Mouse (Mus musculus) stomach, embryonic 15.5 days (tissue): ENCODE data around the gene Rock2. TPM values are rescaled to one million over a fixed set of nuclear protein-coding genes. Genes with fewer than 3 reads are reported as not detected.
A peak's percentile ranks its signal among the peaks of the same experiment; 100 is the strongest.

Experiments used
- ATAC-seq: fragments of 200-750 bp; cut with Nextera tagmentation; 2 replicates; pipeline ENCODE4 v1.8.0; 2017; ENCODE audit warnings: low read depth, moderate number of reproducible peaks, moderate TSS enrichment; ENCODE audit not compliant: insufficient read depth, low FRiP score
- H3K27ac ChIP-seq: fragments of 300-500 bp; sonication (generic); 2 replicates; pipeline ENCODE4 v1.5.1; 2015; ENCODE audit warnings: mild to moderate bottlenecking, inconsistent platforms
- H3K27me3 ChIP-seq: fragments of 300-500 bp; sonication (generic); replicated peaks from 2 replicates; pipeline ENCODE4 v1.6.1; 2015; ENCODE audit warnings: inconsistent platforms
- H3K36me3 ChIP-seq: fragments of 300-500 bp; sonication (generic); 2 replicates; pipeline ENCODE4 v1.6.1; 2015; ENCODE audit warnings: inconsistent platforms
- H3K4me1 ChIP-seq: fragments of 300-500 bp; sonication (generic); 2 replicates; pipeline ENCODE4 v1.6.1; 2015; ENCODE audit warnings: inconsistent platforms
- H3K4me2 ChIP-seq: fragments of 300-500 bp; sonication (generic); 2 replicates; pipeline ENCODE4 v1.6.1; 2015; ENCODE audit warnings: mild to moderate bottlenecking, inconsistent platforms
- H3K4me3 ChIP-seq: fragments of 300-500 bp; sonication (generic); replicated peaks from 2 replicates; pipeline ENCODE4 v1.5.1; 2015; ENCODE audit warnings: inconsistent platforms
- H3K9ac ChIP-seq: fragments of 300-500 bp; sonication (generic); 2 replicates; pipeline ENCODE4 v1.6.1; 2015; ENCODE audit warnings: inconsistent platforms
- H3K9me3 ChIP-seq: fragments of 300-500 bp; sonication (generic); 2 replicates; pipeline ENCODE4 v1.6.1; 2016; ENCODE audit warnings: inconsistent platforms
- WGBS: fragments of 180-500 bp; shearing (Covaris S2); methylation state at CpG from one replicate; pipeline ENCODE4 v1.1.7; 2015; 5-methylcytosine and 5-hydroxymethylcytosine counted together
- polyA plus RNA-seq: library from polyadenylated mRNA; unstranded; fragments of >200 nt; fragmentation: Nextera tagmentation; extraction: Ambion mirVana; gene quantifications from 2 replicates; pipeline ENCODE4 v1.2.1, GENCODE M21; 2015

Gene Rock2
- polyA plus RNA-seq, 1 experiment from 2014 or later = 20.5 TPM

DNA sequence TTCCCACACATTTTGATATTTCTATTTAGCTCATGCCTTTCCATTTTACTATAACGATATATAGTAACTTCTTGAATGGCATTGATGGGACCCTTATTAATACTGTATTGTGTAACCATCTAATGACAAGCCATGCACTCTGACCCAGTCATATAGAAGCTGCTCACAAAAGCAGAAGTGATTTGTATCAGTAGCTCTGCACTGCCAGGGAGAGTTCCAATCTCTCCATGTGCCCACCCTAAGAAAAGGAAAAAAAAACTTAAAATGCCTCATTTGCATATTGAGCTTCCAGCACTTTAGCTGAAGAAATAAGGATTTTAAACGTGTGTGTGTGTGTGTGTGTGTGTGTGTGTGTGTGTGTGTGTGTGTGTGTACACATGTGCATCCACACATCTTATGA, 97.7 kb downstream of the Rock2 start:
- no peak for ATAC-seq
- no peak overlapping the region for H3K4me2 ChIP-seq
- no peak overlapping the region for H3K27ac ChIP-seq
- WGBS = 82% methylated on average over 2 of the region's 2 CpGs
- no peaks in the 10 kb centered on the region for H3K36me3 ChIP-seq
- H3K4me3 ChIP-seq = no peak overlapping the region
- no peaks in the 10 kb centered on the region for H3K9me3 ChIP-seq
- no peak overlapping the region for H3K9ac ChIP-seq
- H3K4me1 ChIP-seq = no peaks in the 10 kb centered on the region
- no peaks in the 10 kb centered on the region for H3K27me3 ChIP-seq

DNA sequence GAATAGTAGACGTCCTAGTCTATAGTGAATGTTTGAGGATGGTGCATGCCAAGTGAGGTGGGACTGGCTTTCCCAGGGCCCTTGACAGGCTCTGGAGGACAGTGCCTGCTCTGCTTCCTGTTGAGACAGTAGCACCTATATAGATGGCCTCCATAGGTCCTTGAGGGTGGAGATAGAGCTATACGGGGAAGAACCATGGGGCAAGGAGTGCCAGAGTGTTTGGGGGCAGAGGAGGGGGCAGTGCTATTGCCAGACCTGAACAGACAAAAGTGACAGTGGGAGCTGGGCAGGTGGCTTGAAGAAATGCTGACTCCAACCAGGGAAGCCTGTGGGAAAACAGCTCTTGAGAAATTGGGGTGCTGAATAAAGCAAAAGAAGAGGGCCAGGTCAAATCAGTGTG, 99.6 kb downstream of the Rock2 start:
- Histone ChIP-seq H3K27ac (no peak overlapping the region), H3K4me3 (no peak overlapping the region), H3K27me3 (no peaks in the 10 kb centered on the region), H3K9me3 (no peaks in the 10 kb centered on the region), H3K4me1 (peaks cover 7% of the 10 kb centered on the region), H3K4me2 (no peak overlapping the region), H3K36me3 (no peaks in the 10 kb centered on the region), H3K9ac (no peak overlapping the region)
- ATAC-seq = no peak
- WGBS = 75% methylated on average over 2 of the region's 2 CpGs

DNA sequence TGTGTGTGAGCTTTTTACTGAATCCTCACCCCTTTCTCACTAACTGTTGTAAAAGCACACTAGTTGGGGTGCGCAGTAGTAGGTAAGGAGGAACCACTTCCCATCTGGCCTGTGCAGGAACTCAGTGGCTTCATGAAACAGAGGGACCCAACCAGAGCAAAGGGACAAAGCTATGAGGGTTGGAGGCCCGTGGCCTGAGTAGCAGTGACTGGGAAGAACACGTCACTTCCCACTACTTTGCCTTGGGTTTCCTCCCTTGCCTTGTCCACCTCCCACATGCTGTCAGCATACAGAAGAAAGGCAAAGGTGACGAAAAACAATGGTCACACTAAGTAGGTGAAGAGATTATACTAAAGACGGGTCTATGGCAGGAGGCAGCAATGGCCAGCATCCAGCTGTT, 101.6 kb downstream of the Rock2 start:
- Histone ChIP-seq H3K27me3 (0 out of 2 replicates have a peak, but pooled peaks cover 3% of the 10 kb centered on the region), H3K4me3 (no peak overlapping the region), H3K9ac (no peak overlapping the region), H3K4me1 (peaks cover 14% of the 10 kb centered on the region), H3K9me3 (no peaks in the 10 kb centered on the region), H3K27ac (no peak overlapping the region), H3K36me3 (no peaks in the 10 kb centered on the region), H3K4me2 (no peak overlapping the region)
- 83% methylated on average over 5 of the region's 5 CpGs for WGBS
- no peak for ATAC-seq

DNA sequence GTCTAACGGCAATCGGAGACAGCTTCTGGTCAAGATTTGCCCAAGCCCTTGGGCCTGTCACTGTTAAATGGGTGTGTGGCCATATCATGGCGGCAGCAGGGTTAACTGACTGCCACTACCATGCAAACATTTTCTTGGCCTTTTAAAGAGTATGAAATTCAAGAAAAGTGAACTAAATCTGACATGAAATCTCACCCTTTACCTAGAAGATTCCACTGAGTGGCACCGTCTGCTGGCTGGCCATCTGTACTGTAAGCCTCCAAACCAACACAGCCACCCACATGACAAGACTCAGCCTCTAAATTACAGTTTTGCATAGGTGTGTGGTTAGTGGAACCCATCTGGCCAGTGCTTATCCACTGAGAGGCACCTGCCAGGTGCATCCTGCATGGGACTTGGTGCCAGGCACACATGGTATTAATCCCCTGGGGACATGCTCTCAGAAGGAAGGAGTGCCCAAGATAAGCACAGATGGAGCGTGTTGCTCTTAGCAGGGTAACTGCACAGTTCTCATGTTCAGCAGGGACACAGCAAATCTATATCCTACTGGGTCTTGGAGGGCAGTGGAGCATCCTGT, 102.3 kb downstream of the Rock2 start:
- peaks cover 14% of the 10 kb centered on the region for H3K4me1 ChIP-seq
- no peak for ATAC-seq
- H3K9ac ChIP-seq = no peak overlapping the region
- WGBS = 87% methylated on average over 5 of the region's 5 CpGs
- H3K4me2 ChIP-seq = no peak overlapping the region
- H3K9me3 ChIP-seq = no peaks in the 10 kb centered on the region
- H3K4me3 ChIP-seq = no peak overlapping the region
- H3K27me3 ChIP-seq = 0 out of 2 replicates have a peak, but pooled peaks cover 5% of the 10 kb centered on the region
- no peaks in the 10 kb centered on the region for H3K36me3 ChIP-seq
- H3K27ac ChIP-seq = no peak overlapping the region

DNA sequence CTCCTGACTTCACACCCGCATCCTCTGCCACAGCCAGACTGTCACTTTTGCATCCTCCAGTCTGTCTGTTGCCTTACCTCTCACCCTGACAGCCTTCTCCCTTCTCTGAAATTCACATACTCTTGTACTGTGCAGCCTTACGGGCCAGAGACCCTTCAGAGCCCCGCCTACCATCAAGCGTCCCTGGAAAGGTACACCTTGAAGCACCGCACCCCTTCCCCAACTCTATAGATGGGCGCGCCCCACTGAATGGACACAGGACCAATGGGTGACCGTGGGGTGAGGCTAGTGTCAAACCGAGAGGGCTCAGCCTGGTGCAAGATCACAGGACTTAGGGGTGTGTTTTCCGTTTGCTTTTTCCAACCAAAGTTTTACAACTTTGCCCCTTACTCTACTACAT, 104.5 kb downstream of the Rock2 start:
- 0 out of 2 replicates have a peak, but pooled peaks have one; percentile 2 for ATAC-seq
- Histone ChIP-seq H3K27ac (no peak overlapping the region), H3K36me3 (no peaks in the 10 kb centered on the region), H3K4me3 (peak overlapping the region; percentile 62), H3K27me3 (0 out of 2 replicates have a peak, but pooled peaks cover 5% of the 10 kb centered on the region), H3K9me3 (no peaks in the 10 kb centered on the region), H3K9ac (no peak overlapping the region; the same call in 1 of the 2 replicates), H3K4me2 (peak overlapping the region; percentile 96), H3K4me1 (peaks cover 14% of the 10 kb centered on the region)
- WGBS = 7% methylated on average over 10 of the region's 10 CpGs

DNA sequence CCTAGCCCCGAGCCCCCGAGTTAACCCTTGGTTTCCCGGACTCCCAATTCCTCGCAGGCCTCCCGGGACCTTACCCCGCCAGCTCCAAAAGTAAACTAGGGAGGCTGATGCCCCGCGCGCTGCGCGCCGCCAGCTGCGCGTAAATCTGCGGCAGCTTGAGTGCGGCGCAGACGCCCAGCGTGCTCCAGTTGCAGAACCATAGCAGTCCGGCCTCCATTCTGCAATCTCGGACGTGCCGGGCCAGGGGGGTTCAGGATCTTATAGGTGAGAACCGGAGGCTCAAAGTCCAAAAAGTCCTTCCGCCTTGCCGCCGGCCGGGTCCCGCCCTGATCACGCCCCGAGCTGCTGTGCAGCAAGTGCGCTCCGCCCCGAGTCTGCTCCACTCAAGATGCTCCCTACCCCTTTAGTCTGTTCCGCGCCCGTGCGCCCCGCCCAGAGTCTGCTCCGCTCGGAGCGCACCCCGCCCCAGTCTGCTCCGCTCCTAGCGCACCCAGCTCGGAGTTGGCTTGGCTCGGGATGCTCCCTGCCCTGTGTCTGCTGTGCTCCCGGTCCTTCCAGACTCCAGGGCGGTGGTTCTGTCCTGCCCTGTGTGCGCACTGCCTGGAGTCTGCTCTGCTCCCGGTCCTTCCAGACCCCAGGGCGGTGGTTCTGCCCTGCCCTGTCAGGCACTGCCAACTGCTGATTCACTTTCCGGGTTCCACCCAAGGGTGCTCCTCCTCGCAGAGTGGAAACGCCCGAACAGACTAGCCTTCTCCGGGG, 105.2 kb downstream of the Rock2 start, which contains the start of gene Pqlc3:
Pqlc3 (minus strand) TSS at position 670 of the 759 bp plus-strand sequence.
- WGBS = 1% methylated on average over 56 of the region's 57 CpGs
- Histone ChIP-seq H3K4me2 (peak within 1 kb of the TSS; percentile 96), H3K27me3 (0 out of 2 replicates have a peak, but pooled peaks cover 5% of the 10 kb centered on the region), H3K9me3 (no peaks in the 10 kb centered on the region), H3K4me1 (peaks cover 14% of the 10 kb centered on the region), H3K4me3 (peak within 1 kb of the TSS; percentile 62), H3K9ac (peak within 1 kb of the TSS; percentile 34), H3K27ac (peak within 1 kb of the TSS; percentile 68), H3K36me3 (no peaks in the 10 kb centered on the region)
- peak; percentile 97 for ATAC-seq

DNA sequence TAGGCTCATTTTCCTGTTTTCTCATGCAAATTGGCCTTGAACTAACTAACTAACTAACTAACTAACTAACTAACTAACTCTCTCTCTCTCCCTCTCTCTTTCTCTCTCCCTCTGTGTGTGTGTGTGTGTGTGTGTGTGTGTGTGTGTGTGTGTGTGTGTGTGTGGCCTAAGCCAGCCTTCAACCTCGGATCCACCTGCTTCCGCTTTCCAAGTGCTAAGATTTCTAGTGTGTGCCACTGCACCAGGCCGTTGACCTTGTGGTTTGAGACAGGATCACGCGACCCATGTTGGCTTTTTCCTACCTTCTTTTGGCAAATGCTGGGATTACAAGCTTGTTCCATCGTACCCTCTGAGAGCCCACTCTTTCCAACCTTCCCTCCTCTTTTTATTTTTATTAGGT, 105.9 kb downstream of the Rock2 start:
- ATAC-seq = no peak
- 51% methylated on average over 6 of the region's 6 CpGs for WGBS
- H3K9me3 ChIP-seq = no peaks in the 10 kb centered on the region
- 0 out of 2 replicates have a peak, but pooled peaks cover 5% of the 10 kb centered on the region for H3K27me3 ChIP-seq
- no peaks in the 10 kb centered on the region for H3K36me3 ChIP-seq
- peaks cover 14% of the 10 kb centered on the region for H3K4me1 ChIP-seq
- no peak overlapping the region for H3K9ac ChIP-seq
- H3K27ac ChIP-seq = no peak overlapping the region
- no peak overlapping the region for H3K4me3 ChIP-seq
- no peak overlapping the region for H3K4me2 ChIP-seq

DNA sequence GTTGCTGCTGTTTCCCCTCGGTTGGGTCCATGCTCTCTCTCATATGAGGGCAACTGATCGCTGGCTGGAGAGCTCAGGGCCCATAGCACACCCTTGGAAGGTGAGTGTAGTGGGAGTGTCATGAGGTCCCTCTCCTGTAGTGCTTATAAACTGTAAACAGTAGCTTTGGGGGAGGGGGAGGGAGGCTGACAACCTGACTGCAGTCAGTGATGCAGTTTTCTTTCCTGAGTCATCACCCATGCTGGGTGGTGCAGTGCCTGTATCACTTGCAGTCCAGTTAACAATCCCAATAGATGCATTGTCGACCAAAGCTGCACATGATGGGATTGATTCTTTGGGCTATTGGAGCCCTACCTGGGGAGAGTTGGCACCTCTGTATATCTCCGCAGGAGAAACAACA, 106.5 kb downstream of the Rock2 start:
- Histone ChIP-seq H3K9ac (no peak overlapping the region), H3K36me3 (no peaks in the 10 kb centered on the region), H3K27me3 (0 out of 2 replicates have a peak, but pooled peaks cover 5% of the 10 kb centered on the region), H3K4me1 (peaks cover 14% of the 10 kb centered on the region), H3K4me2 (no peak overlapping the region), H3K4me3 (no peak overlapping the region), H3K27ac (no peak overlapping the region), H3K9me3 (no peaks in the 10 kb centered on the region)
- WGBS = 46% methylated on average over 4 of the region's 4 CpGs
- no peak for ATAC-seq

DNA sequence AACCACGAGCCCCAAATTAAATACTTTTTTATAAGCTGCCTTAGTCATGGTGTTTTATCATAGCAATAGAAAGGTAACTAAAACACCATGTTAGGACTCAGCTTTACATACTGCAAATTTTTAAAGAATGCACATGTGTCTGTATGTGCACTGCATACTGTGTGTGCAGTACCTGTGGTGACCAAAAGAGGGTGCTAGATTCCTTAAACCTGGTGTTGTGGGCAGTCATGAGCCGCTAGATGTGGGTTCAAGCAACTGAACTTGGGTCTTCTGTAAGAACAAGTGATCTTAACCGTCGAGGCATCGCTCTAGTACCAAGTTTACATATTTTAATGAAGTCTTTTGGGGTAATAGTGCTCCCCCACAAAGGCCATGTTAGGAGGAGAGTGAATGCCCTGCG, 114.8 kb downstream of the Rock2 start:
- no peak for ATAC-seq
- Histone ChIP-seq H3K4me2 (no peak overlapping the region), H3K9ac (no peak overlapping the region), H3K9me3 (no peaks in the 10 kb centered on the region), H3K4me1 (no peaks in the 10 kb centered on the region), H3K36me3 (no peaks in the 10 kb centered on the region), H3K4me3 (no peak overlapping the region), H3K27me3 (no peaks in the 10 kb centered on the region), H3K27ac (no peak overlapping the region)
- 96% methylated on average over 6 of the region's 6 CpGs for WGBS

DNA sequence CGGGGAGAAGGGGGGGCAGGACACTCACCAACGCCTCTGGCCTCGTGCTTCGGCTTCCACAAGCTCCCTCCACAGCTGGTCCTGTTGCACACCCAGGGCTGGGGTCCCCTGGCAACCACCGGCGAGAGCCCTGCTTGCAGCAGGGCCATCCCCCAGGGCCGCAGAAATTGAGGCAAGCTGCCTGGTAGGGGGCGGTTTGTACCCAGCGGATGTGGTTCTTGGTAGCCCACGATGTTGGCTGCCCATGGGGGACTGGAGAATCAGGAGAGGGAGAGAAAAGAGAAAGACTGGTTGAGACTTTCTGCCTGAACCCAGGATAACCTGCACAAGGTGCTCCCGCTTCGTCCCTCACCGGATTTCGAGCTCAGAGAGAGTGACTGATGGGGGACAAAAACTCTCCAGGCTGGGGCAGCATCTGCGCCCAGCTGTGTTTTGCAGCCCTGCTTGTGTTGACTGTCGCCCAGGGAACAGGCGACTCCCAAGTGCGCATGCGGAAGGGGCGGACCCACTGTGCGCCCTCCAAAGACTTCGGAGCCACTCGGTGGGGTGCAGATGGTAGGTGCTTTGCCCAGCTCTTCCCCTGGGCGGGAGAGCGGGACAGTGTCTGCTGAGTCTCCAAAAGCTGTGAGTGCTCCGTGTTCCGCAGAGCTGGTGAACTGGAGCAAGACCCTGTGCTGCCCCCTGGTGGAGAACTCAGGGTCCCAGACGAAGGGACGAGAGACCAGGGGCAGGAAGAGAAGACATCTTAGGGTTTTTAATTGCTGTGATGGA, 116.6 kb downstream of the Rock2 start, which contains the start of gene 2410004P03Rik:
2410004P03Rik (minus strand) TSS at position 628 of the 771 bp plus-strand sequence.
- H3K4me3 ChIP-seq = peak within 1 kb of the TSS; percentile 45
- WGBS = 7% methylated on average over 29 of the region's 29 CpGs
- ATAC-seq = peak; percentile 54
- H3K9me3 ChIP-seq = no peaks in the 10 kb centered on the region
- peak within 1 kb of the TSS; percentile 76 for H3K4me2 ChIP-seq
- no peaks in the 10 kb centered on the region for H3K4me1 ChIP-seq
- H3K27me3 ChIP-seq = no peaks in the 10 kb centered on the region
- H3K9ac ChIP-seq = no peak within 1 kb of the TSS
- H3K27ac ChIP-seq = no peak within 1 kb of the TSS
- H3K36me3 ChIP-seq = no peaks in the 10 kb centered on the region

DNA sequence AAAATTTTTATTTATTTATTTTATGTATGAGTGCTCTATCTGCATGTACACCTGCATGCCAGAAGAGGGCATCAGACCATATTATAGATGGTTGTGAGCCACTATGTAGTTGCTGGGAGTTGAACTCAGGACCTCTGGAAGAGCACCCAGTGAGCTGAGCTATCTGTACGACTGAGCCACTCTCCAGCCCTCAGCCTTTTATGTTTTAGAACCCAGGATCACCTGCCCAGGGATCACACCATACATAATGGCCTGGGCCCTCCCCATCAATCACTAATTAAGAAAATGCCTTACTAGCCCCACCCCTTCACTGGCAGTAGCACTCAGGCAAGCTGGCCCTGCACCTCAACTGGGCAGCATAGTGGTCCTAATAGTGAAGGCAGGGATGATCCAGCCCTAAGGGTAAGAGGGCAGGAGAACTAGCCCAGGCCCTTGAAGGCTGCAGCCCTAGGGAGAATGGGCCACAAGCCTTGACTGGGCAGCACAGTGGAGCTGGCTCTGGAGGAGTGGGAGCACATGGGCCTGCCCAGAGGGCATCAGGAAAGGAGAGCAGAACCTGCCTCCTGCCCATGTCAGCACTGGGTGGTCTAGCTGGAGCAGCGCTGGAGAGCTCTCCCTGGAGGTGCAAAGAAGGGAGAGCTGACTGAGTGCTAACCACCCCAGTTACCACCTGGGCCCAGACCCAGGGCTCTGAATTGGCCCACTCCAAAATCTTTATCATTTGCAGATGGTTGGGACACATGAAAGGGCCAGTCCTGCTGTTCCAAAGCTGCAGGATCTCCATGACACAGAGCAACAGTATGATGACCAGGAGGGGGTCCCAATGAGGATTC, 117.6 kb downstream of the Rock2 start:
- ATAC-seq = 0 out of 2 replicates have a peak, but pooled peaks have one; percentile 18

More for the DNA sequence above, 117.6 kb downstream of the Rock2 start:
- 82% methylated on average over 2 of the region's 2 CpGs for whole genome bisulfite sequencing
- H3K4me1 ChIP-seq = no peaks in the 10 kb centered on the region
- H3K36me3 ChIP-seq = no peaks in the 10 kb centered on the region
- H3K4me2 ChIP-seq = no peak overlapping the region
- no peak overlapping the region for H3K9ac ChIP-seq
- no peak overlapping the region for H3K27ac ChIP-seq
- H3K27me3 ChIP-seq = no peaks in the 10 kb centered on the region
- H3K9me3 ChIP-seq = no peaks in the 10 kb centered on the region
- H3K4me3 ChIP-seq = no peak overlapping the region
